Mouse (Mus musculus) cerebral cortex, adult 2 months (tissue): ENCODE measurements around the gene Arhgef7.

Experiments used
- WGBS: fragments of 180-500 bp; shearing (Covaris S2); methylation state at CpG from one replicate; pipeline ENCODE4 v1.1.7; 2018; 5-methylcytosine and 5-hydroxymethylcytosine counted together

The Arhgef7 gene

GRCm38 (mm10) chr8:11767213-11767840 lies 39.8 kb downstream of the Arhgef7 start:
- 50% methylated on average over 5 of the region's 5 CpGs for WGBS

DNA sequence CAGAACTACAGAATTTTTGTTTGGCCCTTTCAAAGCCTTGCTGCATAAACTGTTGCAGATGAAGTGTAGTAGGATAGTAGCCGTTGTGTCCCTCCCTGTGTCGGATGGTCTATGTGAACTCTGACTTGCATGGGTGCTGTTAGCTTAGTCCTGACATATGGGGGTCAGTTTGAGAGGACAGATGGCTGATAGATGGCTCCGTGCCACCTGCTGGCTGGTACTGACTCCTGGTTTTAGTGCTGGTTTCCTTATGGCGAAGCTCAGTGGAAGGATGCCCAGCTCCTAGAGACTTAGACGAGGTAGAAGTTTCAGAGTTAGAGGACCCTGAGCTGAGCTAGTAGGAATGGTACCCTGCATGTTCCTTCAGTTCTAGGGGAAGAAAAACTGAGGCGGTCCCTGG lies 42.5 kb downstream of the Arhgef7 start:
- 59% methylated on average over 6 of the region's 6 CpGs for WGBS

- WGBS = 47% methylated on average over 7 of the region's 7 CpGs
Observed at GRCm38 (mm10) chr8:11770521-11771080, 43.1 kb downstream of the Arhgef7 start.

DNA sequence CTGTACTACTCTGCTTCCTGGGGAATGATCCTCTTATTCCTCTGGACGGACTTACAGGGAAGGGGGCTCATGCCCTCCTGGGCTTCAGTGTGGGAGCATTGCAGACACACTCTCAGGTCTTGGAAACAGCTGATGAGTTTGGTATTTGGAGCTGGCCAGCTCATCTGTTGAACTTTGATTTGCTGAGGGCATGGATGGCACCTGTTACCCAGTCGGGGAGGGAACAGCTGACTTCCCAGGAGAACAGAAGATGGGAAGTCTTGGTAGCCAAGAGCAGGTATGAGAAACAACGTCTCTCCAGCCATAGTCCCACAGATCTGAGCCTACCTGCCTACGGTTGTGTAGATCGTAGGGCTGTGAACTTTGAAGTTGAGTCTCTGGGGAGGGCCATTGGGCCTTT lies 44.1 kb downstream of the Arhgef7 start:
- 83% methylated on average over 5 of the region's 5 CpGs for WGBS

DNA sequence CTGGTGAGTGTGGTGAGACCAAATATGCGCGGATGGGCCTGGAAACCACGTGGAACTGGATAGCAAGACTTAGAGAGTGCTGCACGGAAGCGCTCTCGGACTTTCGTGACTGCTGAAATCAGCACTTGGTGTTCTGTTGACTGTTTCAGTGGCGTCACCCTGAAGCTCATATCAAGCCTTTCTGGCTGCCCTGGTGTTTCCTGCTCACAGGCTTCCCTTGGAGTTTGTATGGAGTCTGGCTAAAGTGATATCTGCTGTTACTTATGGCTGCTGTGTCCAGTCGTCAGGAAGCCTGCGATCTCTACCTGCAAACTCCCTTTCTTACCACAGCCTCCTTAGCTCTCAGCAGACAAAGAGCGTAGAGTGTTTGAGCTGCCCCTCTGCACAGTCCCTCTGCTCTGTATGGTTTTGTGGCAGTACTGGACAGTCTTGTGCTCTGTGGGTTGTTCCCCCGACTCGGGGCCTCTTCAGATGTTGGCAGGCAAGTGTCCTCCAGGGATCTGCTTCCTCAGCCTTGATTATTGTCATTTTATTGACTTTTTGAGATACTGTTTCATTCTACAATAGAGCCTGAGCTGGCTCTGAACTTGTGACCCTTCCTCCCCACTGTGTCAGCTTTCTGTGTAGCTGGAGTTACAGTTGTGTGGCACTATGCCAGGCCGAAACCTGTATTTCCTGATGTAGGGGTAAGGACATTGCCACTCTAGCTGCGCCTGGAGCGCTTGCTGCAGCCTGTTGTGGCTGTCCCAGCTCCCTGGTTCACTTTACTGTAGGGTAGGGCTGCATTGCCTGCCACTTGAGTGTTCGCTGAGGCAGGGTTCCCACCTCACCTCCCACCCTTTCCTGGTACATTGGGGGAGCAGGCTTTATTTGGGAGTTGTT lies 46.9 kb downstream of the Arhgef7 start:
- 63% methylated on average over 17 of the region's 17 CpGs for WGBS

DNA sequence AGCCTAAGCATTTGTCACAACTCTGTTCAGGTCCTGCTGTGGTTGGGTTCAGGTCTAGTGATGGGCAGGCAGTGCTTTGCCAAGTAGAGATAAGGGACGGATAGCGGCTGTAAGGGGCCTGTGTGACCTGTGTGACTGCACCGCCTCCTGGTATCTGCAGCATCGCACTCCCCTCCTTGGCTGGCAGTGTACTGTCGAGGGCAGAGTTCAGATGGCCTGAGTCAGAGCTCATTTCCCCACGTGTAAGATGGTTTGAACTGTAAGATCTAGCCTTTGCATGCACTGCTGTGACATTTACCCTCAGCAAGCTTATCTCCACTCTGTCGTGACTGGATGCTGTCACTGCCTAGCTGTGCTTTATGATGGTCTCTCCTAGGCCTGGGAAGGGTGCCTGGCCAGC lies 48.4 kb downstream of the Arhgef7 start:
- WGBS = 61% methylated on average over 7 of the region's 7 CpGs

DNA sequence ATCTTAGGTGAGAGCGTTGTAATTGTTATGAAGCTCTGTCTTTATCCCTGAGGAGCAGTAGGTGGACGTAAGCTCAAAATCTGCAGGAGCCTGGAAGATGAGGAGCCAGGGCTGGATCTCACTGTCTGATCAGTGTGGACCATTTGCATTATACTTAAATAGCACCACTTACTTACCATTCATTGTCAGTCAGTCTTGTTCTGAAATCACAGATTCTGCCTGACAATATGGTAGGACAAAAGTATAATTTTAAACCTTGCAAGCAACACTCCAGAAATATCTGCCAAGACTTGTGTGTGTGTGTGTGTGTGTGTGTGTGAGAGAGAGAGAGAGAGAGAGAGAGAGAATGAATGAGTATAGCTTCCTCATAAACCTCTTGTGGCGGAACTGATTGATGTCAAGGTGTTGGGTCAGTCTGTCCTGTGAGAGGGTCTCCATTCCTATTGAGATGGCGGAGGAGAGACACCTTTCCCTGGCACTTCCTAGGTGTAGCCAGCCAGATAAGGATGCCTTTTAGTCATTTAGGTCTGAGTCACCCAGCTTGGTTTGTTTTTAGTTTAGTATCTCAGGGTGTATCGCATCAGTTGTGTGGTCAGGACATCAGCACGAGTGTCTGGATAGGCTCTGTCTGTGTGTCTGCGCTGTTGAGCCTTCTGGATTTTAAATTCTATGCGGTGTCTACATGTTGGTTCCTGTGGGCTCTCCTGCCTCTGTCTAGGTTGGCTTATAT lies 49.1 kb downstream of the Arhgef7 start:
- 51% methylated on average over 8 of the region's 8 CpGs for WGBS

- WGBS = 45% methylated on average over 10 of the region's 10 CpGs
Observed at GRCm38 (mm10) chr8:11777201-11777600, 49.7 kb downstream of the Arhgef7 start.

- WGBS = 58% methylated on average over 8 of the region's 8 CpGs
Observed at GRCm38 (mm10) chr8:11778646-11779433, 51.3 kb downstream of the Arhgef7 start.

GRCm38 (mm10) chr8:11779844-11780634 lies 52.5 kb downstream of the Arhgef7 start:
- 26% methylated on average over 10 of the region's 10 CpGs for WGBS

DNA sequence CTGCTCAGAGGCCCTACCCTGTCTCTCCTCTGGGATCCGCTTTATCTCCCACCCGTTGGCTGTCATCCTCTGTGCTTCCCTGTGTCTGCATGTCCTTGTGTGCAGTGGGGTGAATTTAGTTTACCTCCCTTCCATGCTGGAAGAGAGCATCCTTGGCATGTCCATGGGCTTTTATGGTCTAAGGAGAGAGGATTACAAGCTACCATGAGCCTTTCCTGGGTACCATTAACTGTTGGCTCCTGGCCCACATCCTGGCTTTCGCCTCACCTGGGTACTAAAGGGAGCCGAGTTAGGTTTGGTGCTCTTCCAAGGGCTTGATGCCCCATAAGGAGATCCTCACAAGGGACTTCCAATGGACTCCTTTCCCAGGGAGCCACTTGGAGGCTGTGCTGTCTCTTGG lies 53.1 kb downstream of the Arhgef7 start:
- WGBS = 41% methylated on average over 4 of the region's 4 CpGs

GRCm38 (mm10) chr8:11782607-11783006 lies 55.1 kb downstream of the Arhgef7 start:
- WGBS = 76% methylated on average over 6 of the region's 6 CpGs

GRCm38 (mm10) chr8:11783861-11784594 lies 56.5 kb downstream of the Arhgef7 start:
- WGBS = 67% methylated on average over 7 of the region's 7 CpGs

DNA sequence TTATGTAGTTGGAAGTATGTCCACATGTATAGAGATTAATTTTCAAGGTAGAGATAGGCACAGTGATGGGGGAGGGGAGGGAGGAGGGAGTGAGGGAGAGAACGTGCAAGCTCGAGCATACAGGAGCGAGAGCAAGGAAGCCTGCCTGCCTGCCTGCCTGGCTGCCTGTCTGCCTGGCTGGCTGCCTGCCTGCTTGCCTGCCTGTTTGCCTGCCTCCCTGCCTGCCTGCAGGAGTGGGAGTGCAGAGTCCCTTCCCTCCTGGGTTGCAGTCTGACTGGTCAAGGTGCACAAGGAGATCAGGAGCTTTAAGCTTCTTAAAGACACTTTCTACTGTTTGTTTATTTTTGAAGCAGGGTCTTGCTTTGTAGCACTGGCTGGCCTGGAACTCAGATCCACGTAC lies 57.6 kb downstream of the Arhgef7 start:
- WGBS = 28% methylated on average over 4 of the region's 4 CpGs

DNA sequence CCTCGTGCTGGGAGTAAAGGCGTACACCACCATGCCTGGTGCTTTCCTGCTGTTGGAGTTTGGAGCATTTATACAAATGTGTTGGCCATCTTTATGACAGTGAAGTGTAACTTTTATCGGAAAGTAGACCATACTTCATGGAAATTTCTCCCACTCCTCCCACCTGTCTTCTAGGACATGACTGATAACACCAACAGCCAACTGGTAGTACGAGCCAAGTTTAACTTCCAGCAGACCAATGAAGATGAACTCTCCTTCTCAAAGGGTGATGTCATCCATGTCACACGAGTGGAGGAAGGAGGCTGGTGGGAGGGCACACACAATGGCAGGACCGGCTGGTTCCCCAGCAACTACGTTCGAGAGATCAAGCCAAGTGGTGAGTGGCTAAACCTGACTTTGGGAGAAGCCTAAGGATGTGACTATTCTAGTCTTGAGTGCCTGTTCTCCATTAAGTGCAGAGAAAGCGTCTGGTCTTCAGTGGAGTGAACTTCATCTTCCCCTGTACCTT lies 58.1 kb downstream of the Arhgef7 start:
- WGBS = 54% methylated on average over 9 of the region's 9 CpGs

DNA sequence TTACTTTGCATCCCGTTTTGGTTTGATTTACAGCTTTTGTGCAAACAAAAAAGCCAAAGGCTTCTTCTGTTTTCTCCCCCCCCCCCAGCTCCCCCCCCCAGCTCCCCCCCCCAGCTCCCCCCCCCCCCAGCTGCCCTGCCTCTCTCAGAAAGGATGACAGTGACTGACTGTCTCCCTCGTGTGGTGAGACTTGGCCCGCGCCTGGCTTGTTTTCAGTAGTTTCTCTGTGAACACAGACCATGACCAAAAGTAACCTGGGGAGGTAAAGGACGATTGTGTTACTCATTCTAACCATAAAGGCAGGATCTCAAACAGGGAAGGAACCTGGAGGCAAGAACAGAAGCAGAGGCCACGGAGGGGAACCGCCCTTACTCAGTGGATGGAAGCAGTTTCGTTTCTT lies 60.7 kb downstream of the Arhgef7 start:
- 43% methylated on average over 8 of the region's 8 CpGs for WGBS

DNA sequence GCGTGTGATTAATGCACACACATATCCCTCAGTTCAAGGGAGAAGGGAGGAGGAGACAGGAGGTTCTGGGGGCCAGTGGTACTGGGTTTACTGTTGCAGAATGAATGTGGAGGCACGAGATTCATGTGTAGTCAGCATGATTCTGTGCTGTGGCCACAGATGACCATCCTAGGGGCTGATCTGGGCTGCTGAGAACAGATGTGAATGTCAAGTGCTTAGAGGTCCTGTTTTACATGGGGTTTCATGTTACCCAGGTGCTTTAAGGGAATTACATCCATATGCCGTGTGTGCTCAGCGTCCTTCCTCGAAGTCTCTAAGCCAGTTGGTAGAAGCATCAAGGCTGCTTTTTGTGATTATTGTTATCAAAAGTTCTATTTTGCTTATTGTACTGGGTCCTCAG lies 61.6 kb downstream of the Arhgef7 start:
- WGBS = 84% methylated on average over 5 of the region's 5 CpGs

GRCm38 (mm10) chr8:11797128-11797527 lies 69.6 kb downstream of the Arhgef7 start:
- 43% methylated on average over 8 of the region's 8 CpGs for WGBS

DNA sequence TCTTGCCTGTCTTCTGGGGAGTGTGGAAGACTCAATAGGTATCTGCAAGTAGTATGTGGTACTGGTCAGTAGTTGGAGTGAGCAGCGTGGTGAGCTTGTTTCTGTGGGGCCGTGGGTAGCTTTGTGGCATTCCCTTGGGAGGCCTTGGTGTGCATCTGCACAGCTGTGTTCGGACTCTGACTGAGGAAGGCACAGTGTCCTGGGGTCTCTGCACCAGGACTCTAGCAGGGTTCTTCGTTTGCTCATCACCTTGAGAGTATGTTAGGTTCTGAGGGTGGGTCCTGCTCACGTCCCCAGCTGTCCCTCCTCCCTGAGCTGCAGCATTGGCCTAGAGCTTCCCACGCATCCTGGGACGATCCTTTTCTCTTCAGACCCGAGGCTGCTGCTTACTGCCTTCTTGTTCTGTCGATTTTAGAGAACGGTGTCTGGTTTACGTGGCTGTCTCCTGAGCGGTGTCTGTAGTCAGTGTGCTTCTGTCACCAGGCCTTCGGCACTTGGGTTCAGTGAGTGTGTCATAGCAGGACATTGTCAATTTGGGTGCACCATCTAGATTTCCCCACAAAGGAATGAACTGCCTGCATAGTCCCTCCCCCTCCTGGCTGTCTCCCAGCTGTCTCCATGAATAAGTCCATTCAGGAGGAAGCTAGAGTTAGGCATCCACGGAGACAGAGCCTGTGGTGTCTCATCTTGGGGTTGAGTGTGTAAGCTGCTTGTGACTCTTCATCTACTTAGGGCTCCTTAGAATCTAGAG lies 70.4 kb downstream of the Arhgef7 start:
- WGBS = 37% methylated on average over 14 of the region's 14 CpGs
